Mouse (Mus musculus) left cerebral cortex, adult 8-10 months (tissue): ENCODE measurements around the gene Cmtm8. TPM values are rescaled to one million over a fixed set of nuclear protein-coding genes. Genes with fewer than 3 reads are reported as not detected.

Experiments
- DNase-seq, 2 experiments: peaks; one replicate each; pipeline ENCODE4 v3.0.0; 2022; ENCODE audit warnings: low spot score in 2 of 2
- total RNA-seq, 4 experiments: library from RNA; stranded (reverse); gene quantifications; 2 replicates each; pipeline ENCODE4 v1.2.4; 2022

Gene Cmtm8
- total RNA-seq, 4 experiments from 2014 or later, result 1.7 to 2.6 (median 2.2) TPM

GRCm38 (mm10) chr9:114787134-114787533 is 56.8 kb downstream of the Cmtm8 start:
- DNase-seq, result no peak

GRCm38 (mm10) chr9:114785432-114786125 is 58.4 kb downstream of the Cmtm8 start:
- no peak for DNase-seq

- DNase-seq, result no peak
Measured at GRCm38 (mm10) chr9:114781526-114782212, 62.3 kb downstream of the Cmtm8 start, which contains the start of gene Cmtm7. Gene Cmtm7, minus strand, starts transcription at chr9:114781856.

- DNase-seq, result no peak
Measured at GRCm38 (mm10) chr9:114780746-114781525, 63.0 kb downstream of the Cmtm8 start.

DNA sequence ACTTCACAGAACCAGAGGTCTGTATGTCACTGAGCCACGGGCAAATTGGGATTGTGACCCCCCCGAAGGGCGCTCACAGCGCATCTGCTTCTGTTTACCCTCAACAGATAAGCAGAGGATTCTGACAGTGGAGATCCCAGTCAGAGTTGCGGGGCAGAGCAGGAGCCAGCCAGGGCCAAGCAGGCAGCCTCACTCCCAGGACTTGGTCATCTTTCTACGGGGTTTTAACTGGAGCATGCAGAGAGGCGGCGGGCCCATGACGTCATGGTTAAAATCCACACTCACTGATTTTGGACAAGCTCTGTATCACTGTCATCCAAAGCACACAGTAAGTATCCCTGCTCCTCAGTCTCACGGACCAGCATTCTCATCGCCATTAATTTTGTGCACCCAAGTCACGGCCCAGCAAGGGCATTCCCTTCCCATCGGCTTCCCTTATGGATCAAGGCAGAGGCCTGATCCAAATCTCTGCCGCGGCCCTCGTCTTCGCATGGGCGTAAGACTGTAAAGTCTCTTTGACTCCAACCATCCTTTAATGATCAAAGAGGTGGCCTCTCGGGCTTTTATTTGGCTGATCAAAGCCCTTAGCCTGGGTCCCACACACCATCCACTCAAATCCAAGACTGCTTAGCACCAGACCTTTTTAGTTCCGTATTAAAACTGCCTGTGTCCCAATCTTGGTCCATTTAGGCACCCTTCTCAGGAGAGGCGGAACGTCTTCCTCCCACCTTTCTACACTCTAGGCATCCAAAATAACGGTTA is 63.8 kb downstream of the Cmtm8 start:
- no peak for DNase-seq

DNA sequence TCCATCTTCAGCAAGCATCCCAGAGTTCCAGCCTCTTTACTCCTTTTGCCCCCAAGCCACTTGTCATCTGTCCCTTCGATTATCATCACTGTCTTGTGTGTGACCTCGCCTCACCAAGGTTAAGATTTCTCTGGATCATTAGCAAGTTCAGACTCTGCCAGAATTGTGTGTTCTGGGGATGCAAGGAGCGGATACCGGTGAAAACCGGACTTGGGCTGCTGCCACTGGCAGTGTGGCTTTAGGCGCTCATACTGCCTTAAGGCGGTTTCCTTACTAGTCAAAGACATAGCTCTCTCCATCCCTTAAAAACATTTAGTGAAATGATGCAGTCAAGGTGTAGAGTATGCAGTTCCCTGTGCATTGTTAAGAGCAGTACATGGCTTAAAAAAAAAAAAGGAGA is 65.1 kb downstream of the Cmtm8 start:
- no peak for DNase-seq

GRCm38 (mm10) chr9:114778047-114778390 is 65.9 kb downstream of the Cmtm8 start:
- no peak for DNase-seq

- no peak for DNase-seq
Measured at GRCm38 (mm10) chr9:114777178-114778046, 66.5 kb downstream of the Cmtm8 start.

DNA sequence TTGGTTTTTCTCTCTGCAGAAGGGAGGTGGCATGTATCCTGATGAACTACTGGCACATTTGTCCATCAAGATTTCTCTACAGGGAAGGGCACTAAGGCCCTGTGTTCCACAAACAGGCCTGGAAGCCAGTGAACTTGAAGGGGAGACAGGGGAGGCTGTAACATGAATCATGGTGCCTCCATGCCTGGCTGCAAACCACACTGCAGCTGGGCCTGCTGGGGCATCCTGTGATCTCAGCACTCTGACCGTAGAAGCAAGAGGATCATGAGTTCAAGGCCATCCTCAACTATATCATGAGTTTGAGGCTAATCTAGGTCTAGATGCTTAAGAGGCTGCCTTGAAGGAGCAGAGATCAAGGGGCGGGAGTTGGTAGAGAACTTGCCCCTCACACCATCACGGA is 67.6 kb downstream of the Cmtm8 start:
- DNase-seq, result no peak

GRCm38 (mm10) chr9:114775272-114775671 is 68.7 kb downstream of the Cmtm8 start:
- no peak for DNase-seq

GRCm38 (mm10) chr9:114774629-114775028 is 69.3 kb downstream of the Cmtm8 start:
- DNase-seq, result no peak

GRCm38 (mm10) chr9:114771565-114771964 is 72.4 kb downstream of the Cmtm8 start:
- no peak for DNase-seq

GRCm38 (mm10) chr9:114770224-114770623 is 73.7 kb downstream of the Cmtm8 start:
- no peak for DNase-seq

- DNase-seq, result no peak
Measured at GRCm38 (mm10) chr9:114768066-114768465, 75.9 kb downstream of the Cmtm8 start.

GRCm38 (mm10) chr9:114767507-114767906 is 76.4 kb downstream of the Cmtm8 start:
- DNase-seq, result no peak

DNA sequence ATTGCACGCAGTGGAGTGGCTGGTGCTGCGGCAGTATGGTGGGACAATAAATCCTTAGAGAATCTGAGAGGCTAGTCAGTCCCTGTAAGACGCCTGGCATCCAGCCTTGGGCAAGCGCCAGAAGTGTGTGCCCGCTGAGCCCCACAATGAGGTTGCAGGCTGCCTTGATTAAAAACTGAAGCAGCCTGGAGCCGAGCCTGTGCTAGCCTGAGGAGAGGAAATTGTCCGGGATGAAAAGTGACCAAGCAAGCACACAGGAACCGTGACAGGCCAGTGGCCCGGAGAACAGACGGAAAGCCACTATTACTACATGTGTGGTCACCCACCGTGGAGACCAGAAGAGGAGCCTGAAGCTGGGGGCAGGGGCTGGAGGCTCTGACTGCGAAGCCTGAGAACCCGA is 76.9 kb downstream of the Cmtm8 start:
- no peak for DNase-seq

DNA sequence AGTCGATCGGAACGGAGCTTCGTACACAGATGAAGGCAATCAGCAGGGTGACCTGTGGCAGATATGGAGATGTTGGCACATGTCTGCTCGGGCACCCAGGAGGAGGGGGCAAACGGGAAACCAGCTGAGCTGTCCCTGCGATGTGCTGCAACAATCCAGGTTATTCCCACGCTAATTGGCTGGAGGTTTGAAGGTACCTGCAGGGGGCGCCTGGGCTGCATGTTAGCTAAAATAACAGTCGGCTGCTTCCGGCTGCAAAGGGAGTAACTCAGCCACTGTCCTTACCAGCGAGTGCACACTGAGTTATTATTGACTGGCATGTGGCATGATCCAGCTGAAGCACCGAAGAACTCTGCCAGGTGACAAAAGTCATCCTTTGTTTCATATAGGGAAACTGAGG is 80.6 kb downstream of the Cmtm8 start:
- no peak for DNase-seq

GRCm38 (mm10) chr9:114761848-114762247 is 82.1 kb downstream of the Cmtm8 start:
- no peak for DNase-seq

GRCm38 (mm10) chr9:114760353-114760752 is 83.6 kb downstream of the Cmtm8 start:
- DNase-seq, result no peak

DNA sequence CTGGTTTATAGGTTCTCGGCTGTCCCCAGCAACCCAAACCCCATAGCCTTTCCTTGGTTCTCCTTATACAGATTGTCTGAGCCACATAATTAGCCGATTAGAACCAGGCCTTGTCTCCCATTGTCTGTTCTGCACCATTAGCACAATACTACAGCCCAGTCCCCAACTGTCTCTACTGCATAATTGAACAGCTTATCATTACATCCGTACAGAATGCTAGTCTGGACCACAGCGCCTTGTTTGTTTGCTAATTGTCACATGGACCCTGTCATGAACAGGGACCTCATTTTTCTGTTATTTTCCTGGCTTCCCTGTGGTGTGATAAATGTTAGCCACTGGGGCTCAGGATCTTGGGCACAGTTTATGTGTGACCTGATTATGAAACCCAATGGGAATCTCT is 84.1 kb downstream of the Cmtm8 start:
- no peak for DNase-seq

DNA sequence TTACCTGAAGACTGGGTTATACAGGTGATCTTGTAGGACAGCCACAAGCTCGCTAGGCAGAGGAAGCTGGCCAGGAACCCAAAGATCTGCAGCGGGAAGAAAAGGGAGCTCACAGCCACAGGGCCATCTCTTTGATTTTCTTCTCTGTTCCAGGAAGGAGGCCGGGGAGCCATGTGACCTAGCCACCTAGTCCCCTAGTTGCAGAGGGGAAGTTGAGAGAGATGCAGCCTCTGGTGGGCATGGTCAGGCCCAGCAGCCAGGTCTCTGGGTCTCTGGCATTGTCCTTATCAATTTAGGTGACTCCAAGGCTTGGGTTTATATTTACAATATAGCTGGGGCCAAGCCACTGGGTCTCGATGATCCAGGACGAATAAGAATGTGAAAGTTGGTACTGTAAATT is 85.2 kb downstream of the Cmtm8 start:
- no peak for DNase-seq
